Mouse (Mus musculus): Measurements from ENCODE around the gene Cdk10. TPM values are rescaled to one million over a fixed set of nuclear protein-coding genes. Genes with fewer than 3 reads are reported as not detected.

The Cdk10 gene
- 33.7 and 35.7 TPM in 2 replicates for total RNA-seq (2012; rRNA removed)
- total RNA-seq (2014; rRNA removed): 24.8 and 28.6 TPM in 2 replicates
- 33.9 and 38.0 TPM in 2 replicates for polyA plus RNA-seq (2012; ENCODE audit: insufficient read length, low read depth)

DNA sequence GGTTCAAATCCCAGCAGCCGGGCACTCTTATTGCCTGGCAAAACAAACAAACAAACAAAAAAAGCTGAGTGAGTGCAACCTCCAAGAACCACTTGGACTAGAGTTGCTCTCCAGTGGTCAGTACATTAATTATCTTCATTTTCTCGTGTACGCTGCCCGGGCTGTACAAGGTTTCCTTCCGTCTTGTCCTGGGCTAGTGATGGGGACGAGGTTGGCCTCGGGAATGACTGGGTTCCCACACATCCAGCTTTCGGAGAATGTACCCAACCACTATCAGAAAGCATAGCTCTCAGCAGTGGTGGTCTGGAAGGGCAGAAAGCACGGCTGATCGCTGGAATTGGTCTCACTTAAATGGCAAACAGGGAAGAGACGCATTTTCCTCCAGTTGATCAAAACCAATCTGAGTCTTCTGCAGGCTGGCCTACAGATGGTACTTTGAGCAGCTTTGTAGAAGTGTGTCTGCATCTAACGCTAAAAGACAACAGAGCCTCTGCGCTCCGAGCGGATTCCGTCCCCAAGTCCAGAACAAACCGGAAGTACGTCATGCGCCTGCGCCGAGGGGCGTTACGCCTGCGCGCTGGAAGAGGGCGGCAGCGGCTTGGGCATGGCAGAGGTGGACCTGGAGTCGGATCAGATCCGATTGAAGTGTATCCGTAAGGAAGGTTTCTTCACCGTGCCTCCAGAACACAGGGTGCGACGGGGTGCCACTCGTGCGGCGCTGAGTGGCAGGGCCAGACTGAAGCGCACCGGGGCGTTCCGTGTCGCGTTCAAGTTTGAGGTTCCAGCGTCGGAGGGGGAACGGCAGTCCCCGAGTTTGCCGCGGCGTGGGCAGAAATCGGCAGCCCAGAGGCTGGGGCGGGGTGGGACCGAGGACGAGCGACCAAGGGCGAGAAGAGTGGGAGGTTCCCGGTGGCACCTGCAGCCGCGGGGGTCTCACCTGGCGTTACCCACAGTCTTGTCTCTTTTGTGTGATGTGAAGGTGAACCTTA lies at the start of gene Cdk10:
TSS of gene Cdk10 (plus strand) at position 565 of the 989 bp plus-strand sequence.
- Histone ChIP-seq H3K79me2 (replicated peaks; ENCODE audit: control insufficient read depth, extremely low read depth, insufficient read depth, poor library complexity, severe bottlenecking) (no peaks in the 10 kb centered on the region), H3K4me1 (ENCODE audit: control insufficient read depth in 1 of 2, insufficient read depth in 2 of 2) (peaks cover 0 to 20% of the 10 kb centered on the region in 2 experiments; a peak in 2 of 4 replicates), H3K4me2 (ENCODE audit: insufficient read depth, low read depth, poor library complexity, severe bottlenecking) (peak within 1 kb of the TSS; percentile 86), H3K36me3 (replicated peaks in 1 of 2; ENCODE audit: control insufficient read depth in 1 of 2, insufficient read depth in 1 of 2, low read length in 1 of 2) (peaks cover 19 to 38% of the 10 kb centered on the region in 2 experiments), H3K9ac (ENCODE audit: insufficient read depth, low read depth) (peak within 1 kb of the TSS; percentile 96), H3K9me3 (replicated peaks; ENCODE audit: low read length) (no peaks in the 10 kb centered on the region), H3K27me3 (replicated peaks) (no peaks in the 10 kb centered on the region), H3K4me3 (replicated peaks in 1 of 3; ENCODE audit: low read depth in 2 of 3, low read length in 2 of 3, poor library complexity in 1 of 3) (peak within 1 kb of the TSS; percentile 77 to 100 (median 99)), H3K27ac (ENCODE audit: insufficient read depth, low read depth) (peak within 1 kb of the TSS; percentile 18; the same call in 1 of the 2 replicates)
- TF ChIP-seq MEF2A (IDR thresholded peaks at IDR 0.05; ENCODE audit: borderline replicate concordance, low read depth, low read length) (peak; percentile 31; the same call in 1 of the 2 replicates), NELFE (IDR thresholded peaks at IDR 0.05; ENCODE audit: low read depth, low read length) (peak; percentile 98), MXI1 (IDR thresholded peaks at IDR 0.05; ENCODE audit: low read depth, low read length) (peak; percentile 83), USF2 (conservative IDR thresholded peaks at IDR 0.05; ENCODE audit: low read depth, low read length) (no peak), POLR2AphosphoS2 (IDR thresholded peaks at IDR 0.05; ENCODE audit: low read depth, low read length) (peak; percentile 93), HCFC1 (IDR thresholded peaks at IDR 0.05; ENCODE audit: low read depth, low read length) (peak; percentile 90), RCOR1 (conservative IDR thresholded peaks at IDR 0.05; ENCODE audit: low read depth, low read length) (no peak), MAX (IDR thresholded peaks at IDR 0.05; ENCODE audit: low read length) (peak; percentile 66), ZKSCAN1 (IDR thresholded peaks at IDR 0.05; ENCODE audit: borderline replicate concordance, low read depth, low read length) (no peak), IRF4 (IDR thresholded peaks at IDR 0.05; ENCODE audit: low read depth, low read length) (peak; percentile 51; the same call in 1 of the 2 replicates), KAT2A (IDR thresholded peaks at IDR 0.05; ENCODE audit: insufficient replicate concordance, low read length) (peak; percentile 75; the same call in 1 of the 2 replicates), TBP (conservative IDR thresholded peaks at IDR 0.05; ENCODE audit: low read depth, low read length) (peak; percentile 89), CHD2 (IDR thresholded peaks at IDR 0.05; ENCODE audit: low read length) (no peak), UBTF (IDR thresholded peaks at IDR 0.05; ENCODE audit: low read depth, low read length) (0 out of 2 replicates have a peak, but pooled peaks have one; percentile 59), TCF12 (IDR thresholded peaks at IDR 0.05; ENCODE audit: low read depth, low read length) (peak; percentile 94), POLR2A (IDR thresholded peaks at IDR 0.05; ENCODE audit: low read depth, low read length) (peak; percentile 98), MAZ (IDR thresholded peaks at IDR 0.05; ENCODE audit: low read depth, low read length) (0 out of 2 replicates have a peak, but pooled peaks have one; percentile 26), ELF1 (IDR thresholded peaks at IDR 0.05; ENCODE audit: low read depth, low read length) (peak; percentile 90), SIN3A (IDR thresholded peaks at IDR 0.05; ENCODE audit: low read length) (peak; percentile 96), NRF1 (IDR thresholded peaks at IDR 0.05; ENCODE audit: low read depth, low read length) (peak; percentile 96), MYC (IDR thresholded peaks at IDR 0.05; ENCODE audit: low read depth, low read length) (peak; percentile 56; the same call in 1 of the 2 replicates), JUN (IDR thresholded peaks at IDR 0.05; ENCODE audit: insufficient read depth, low read depth, low read length) (no peak), ZMIZ1 (IDR thresholded peaks at IDR 0.05; ENCODE audit: low read depth, low read length) (peak; percentile 60; the same call in 1 of the 2 replicates)
- in situ Hi-C loops (cut with MboI; ENCODE audit: low pct_ligation_motif_present, low pct_unique_long_range_greater_than_20kb, low sequenced_read_pairs) (no loop called here), dilution Hi-C loops (cut with MboI; ENCODE audit: extremely low pct_ligation_motif_present, extremely low pct_unique_long_range_greater_than_20kb, low sequenced_read_pairs) (no loop called here)
- peak; percentile 90 for DNase-seq (ENCODE audit: extremely low read depth)

Measured in CH12.LX (cell line).